8 mouse cellular contexts compared by ENCODE assay signal in genomic region chr14:7791532-7792159, GRCm38 (mm10). TPM values are rescaled to one million over a fixed set of nuclear protein-coding genes. Genes with fewer than 3 reads are reported as not detected.
DNase-seq lines count a peak whose midpoint lies in the region; ATAC-seq and TF ChIP-seq lines count a peak whose summit lies in the region.

Gm26661 (plus strand) TSS chr14:7791587.

- peak; percentile 65 for ATAC-seq in heart, embryonic 11.5 days (replicated peaks; ENCODE audit: insufficient number of reproducible peaks, low FRiP score, low TSS enrichment)
- ATAC-seq in liver, embryonic 14.5 days (ENCODE audit: insufficient read depth): peak; percentile 26; the same call in 1 of the 2 replicates
- peak; percentile 92 for ATAC-seq in stomach, postnatal 0 days (ENCODE audit: low FRiP score, low TSS enrichment)

- TF ChIP-seq CTCF in liver, embryonic 14.5 days (IDR thresholded peaks at IDR 0.05; ENCODE audit: low read depth): 0 out of 2 replicates have a peak, but pooled peaks have one; percentile 24
- TF ChIP-seq CTCF in stomach, postnatal 0 days (IDR thresholded peaks at IDR 0.05; ENCODE audit: low read depth): peak; percentile 63

- peaks cover 7% of the 10 kb centered on the region; the same call in 1 of the 2 replicates for H3K27me3 ChIP-seq in heart, embryonic 11.5 days (ENCODE audit: control insufficient read depth, insufficient read depth, low read length)
- peaks cover 9% of the 10 kb centered on the region for H3K27me3 ChIP-seq in liver, embryonic 14.5 days (ENCODE audit: control insufficient read depth, insufficient read depth, low read length)
- H3K27me3 ChIP-seq in stomach, postnatal 0 days (ENCODE audit: control insufficient read depth, insufficient read depth, low read length): no peaks in the 10 kb centered on the region

- under 1% methylated on average over 30 of the region's 30 CpGs for WGBS in heart, embryonic 11.5 days (ENCODE audit: insufficient replicate concordance)
- 5% methylated on average over 30 of the region's 30 CpGs for WGBS in liver, embryonic 14.5 days (ENCODE audit: insufficient replicate concordance)
- whole genome bisulfite sequencing in stomach, postnatal 0 days: 2% methylated on average over 30 of the region's 30 CpGs

- peaks cover 7% of the 10 kb centered on the region; the same call in 1 of the 2 replicates for H3K4me1 ChIP-seq in heart, embryonic 11.5 days (ENCODE audit: control insufficient read depth, insufficient read depth, low read length)
- H3K4me1 ChIP-seq in liver, embryonic 14.5 days (replicated peaks; ENCODE audit: control insufficient read depth in 2 of 2, insufficient read depth in 2 of 2, low read length in 1 of 2): 0 out of 4 replicates have a peak, but pooled peaks cover 0 to 5% of the 10 kb centered on the region in 2 experiments
- no peaks in the 10 kb centered on the region for H3K4me1 ChIP-seq in stomach, postnatal 0 days (replicated peaks; ENCODE audit: control insufficient read depth, insufficient read depth)

- DNase-seq in urinary bladder, adult 18-20 months (ENCODE audit: low spot score in 2 of 2): peak; percentile 29 to 50
- DNase-seq in urinary bladder, postnatal 10 days (ENCODE audit: low spot score): no peak
- DNase-seq in embryo, embryonic 9.5 days (ENCODE audit: extremely low spot score): peak; percentile 76
- peak; percentile 76 for DNase-seq in kidney, adult 8-10 months
- no peak for DNase-seq in liver, embryonic 14.5 days (ENCODE audit: low read depth in 3 of 3, low spot score in 3 of 3)
- peak; percentile 71 for DNase-seq in neural tube, embryonic 10.5 days (ENCODE audit: extremely low spot score, low spot score)
- DNase-seq in stomach, postnatal 0 days (ENCODE audit: low spot score): peak; percentile 84

- H3K9ac ChIP-seq in heart, embryonic 11.5 days (ENCODE audit: low read depth, low read length): 0 out of 2 replicates have a peak within 1 kb of the TSS, but pooled peaks have one; percentile 18
- H3K9ac ChIP-seq in liver, embryonic 14.5 days (replicated peaks): no peak within 1 kb of the TSS
- H3K9ac ChIP-seq in stomach, postnatal 0 days (ENCODE audit: low read length): peak within 1 kb of the TSS; percentile 43; the same call in 1 of the 2 replicates

- H3K4me2 ChIP-seq in heart, embryonic 11.5 days: peak within 1 kb of the TSS; percentile 87
- H3K4me2 ChIP-seq in liver, embryonic 14.5 days (ENCODE audit: low read depth): peak within 1 kb of the TSS; percentile 37
- H3K4me2 ChIP-seq in stomach, postnatal 0 days (replicated peaks; ENCODE audit: low read depth): peak within 1 kb of the TSS; percentile 68

- H3K27ac ChIP-seq in heart, embryonic 11.5 days (ENCODE audit: low read depth, low read length): no peak within 1 kb of the TSS
- no peak within 1 kb of the TSS for H3K27ac ChIP-seq in liver, embryonic 14.5 days
- H3K27ac ChIP-seq in stomach, postnatal 0 days (replicated peaks): no peak within 1 kb of the TSS

- TF ChIP-seq EP300 in liver, embryonic 14.5 days (IDR thresholded peaks at IDR 0.05; ENCODE audit: low read depth): no peak
- TF ChIP-seq EP300 in stomach, postnatal 0 days (optimal IDR thresholded peaks at IDR 0.05): no peak

- no peaks in the 10 kb centered on the region for H3K9me3 ChIP-seq in heart, embryonic 11.5 days (replicated peaks; ENCODE audit: control insufficient read depth, low read length)
- no peaks in the 10 kb centered on the region for H3K9me3 ChIP-seq in liver, embryonic 14.5 days (ENCODE audit: control insufficient read depth, low read length)
- H3K9me3 ChIP-seq in stomach, postnatal 0 days (ENCODE audit: control insufficient read depth, low read length): no peaks in the 10 kb centered on the region

- peak within 1 kb of the TSS; percentile 38 for H3K4me3 ChIP-seq in heart, embryonic 11.5 days (ENCODE audit: low read depth, low read length)
- no peak within 1 kb of the TSS; a peak in 1 of 4 replicates for H3K4me3 ChIP-seq in liver, embryonic 14.5 days (ENCODE audit: insufficient read depth in 1 of 2, low read depth in 2 of 2, low read length in 2 of 2)
- H3K4me3 ChIP-seq in stomach, postnatal 0 days (ENCODE audit: low read depth, low read length): peak within 1 kb of the TSS; percentile 35

- no peaks in the 10 kb centered on the region for H3K36me3 ChIP-seq in heart, embryonic 11.5 days (ENCODE audit: control insufficient read depth, insufficient read depth, low read length)
- H3K36me3 ChIP-seq in liver, embryonic 14.5 days (replicated peaks; ENCODE audit: control insufficient read depth, insufficient read depth, low read depth): no peaks in the 10 kb centered on the region
- H3K36me3 ChIP-seq in stomach, postnatal 0 days (ENCODE audit: control insufficient read depth, insufficient read depth, low read length): no peaks in the 10 kb centered on the region

RNA-seq across cellular contexts. Expression of gene Gm26661, which starts in this region (rescaled TPM):
- polyA plus RNA-seq in heart, embryonic 11.5 days (2014; fragmentation: Nextera tagmentation; extraction: Ambion mirVana): not detected in 2 replicates
- polyA plus RNA-seq in liver, embryonic 14.5 days (2012; rRNA removed): not detected in 2 replicates
- polyA plus RNA-seq in liver, embryonic 14.5 days (2014; fragmentation: Nextera tagmentation; extraction: Ambion mirVana): not detected in 2 replicates
- not detected in 2 replicates for polyA plus RNA-seq in stomach, postnatal 0 days (2015; fragmentation: Nextera tagmentation; extraction: Ambion mirVana)

Comparison
In these comparisons a context has a peak if more than half of its experiments do, and no peak if none do; other contexts are left out.
1. DNase-seq: peak in urinary bladder, adult 18-20 months (2 of 2), embryo, embryonic 9.5 days (single experiment), kidney, adult 8-10 months (2 of 2) and neural tube, embryonic 10.5 days (single experiment); none in urinary bladder, postnatal 10 days (single experiment) and liver, embryonic 14.5 days (0 of 3).
2. Peak in ATAC-seq, H3K4me3 ChIP-seq, H3K9ac ChIP-seq and H3K4me2 ChIP-seq in heart, embryonic 11.5 days; RNA of the gene not detected or under 1 TPM.
3. Peak in ATAC-seq and H3K4me2 ChIP-seq in liver, embryonic 14.5 days; RNA of the gene not detected or under 1 TPM.
4. Peak in DNase-seq, ATAC-seq, H3K4me3 ChIP-seq, H3K9ac ChIP-seq and H3K4me2 ChIP-seq in stomach, postnatal 0 days; RNA of the gene not detected or under 1 TPM.
5. ATAC-seq: peak in every context shown above with its lines; median percentile 92 in stomach, postnatal 0 days; 65 in heart, embryonic 11.5 days; 26 in liver, embryonic 14.5 days.
6. H3K4me2 ChIP-seq: peak in every context shown above with its lines; median percentile 87 in heart, embryonic 11.5 days; 68 in stomach, postnatal 0 days; 37 in liver, embryonic 14.5 days.